Mouse (Mus musculus): Measurements from ENCODE around the gene Olfr284.
A peak's percentile ranks its signal among the peaks of the same experiment; 100 is the strongest.

The Olfr284 gene

DNA sequence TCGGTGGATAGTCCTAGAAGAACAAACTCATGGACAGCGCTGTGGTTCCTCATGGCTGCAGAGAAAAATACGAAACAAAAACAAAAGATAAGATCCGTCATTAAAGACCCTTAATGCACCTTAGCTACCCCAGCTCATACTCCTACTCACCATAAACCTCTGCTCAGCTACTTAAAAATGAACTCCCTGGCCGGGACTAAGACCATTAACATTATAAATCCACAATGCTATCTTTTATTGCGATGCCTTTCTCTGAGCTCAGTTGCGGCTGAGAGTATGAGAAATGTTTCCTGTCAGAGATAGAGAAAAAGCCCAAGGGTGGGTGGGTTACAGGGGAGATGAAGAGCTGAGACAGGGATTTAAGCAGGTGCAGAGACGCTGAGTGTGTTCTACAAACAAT is at the start of gene Olfr284:
Gene Olfr284 (minus strand): TSS at position 101 of the 400 bp plus-strand sequence.
- DNase-seq (ENCODE audit: low read depth, low spot score), result no peak

GRCm38 (mm10) chr15:98389796-98390195 is 49.0 kb upstream of the Olfr284 start:
- peak; percentile 76 for DNase-seq (ENCODE audit: low read depth, low spot score)

GRCm38 (mm10) chr15:98387621-98388020 is 46.8 kb upstream of the Olfr284 start:
- peak; percentile 90 for DNase-seq (ENCODE audit: low read depth, low spot score)

DNA sequence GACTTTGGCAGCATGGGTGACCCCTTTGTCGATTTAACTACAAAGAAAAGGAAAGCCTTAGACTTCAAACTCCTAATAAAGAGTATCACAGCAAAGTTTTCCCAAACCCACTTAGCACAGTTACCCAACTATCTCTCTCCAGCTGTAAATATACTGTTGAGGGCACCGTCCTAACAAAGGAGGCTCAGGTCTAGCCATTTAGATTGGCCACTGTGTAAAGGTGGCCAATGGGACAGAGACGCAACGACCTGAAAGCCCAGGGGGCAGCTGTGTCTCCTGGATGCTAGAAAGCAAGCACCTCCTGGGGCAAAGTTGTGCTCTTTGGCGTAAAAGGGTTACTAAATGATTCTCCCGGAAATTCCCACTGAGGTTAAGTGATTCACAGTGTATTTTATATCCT is 40.1 kb upstream of the Olfr284 start, which contains the start of gene Olfr283:
Gene Olfr283 (minus strand): TSS at position 101 of the 400 bp plus-strand sequence.
- DNase-seq (ENCODE audit: low read depth, low spot score), result no peak

GRCm38 (mm10) chr15:98378209-98378608 is 37.4 kb upstream of the Olfr284 start:
- DNase-seq (ENCODE audit: low read depth, low spot score), result peak; percentile 13

DNA sequence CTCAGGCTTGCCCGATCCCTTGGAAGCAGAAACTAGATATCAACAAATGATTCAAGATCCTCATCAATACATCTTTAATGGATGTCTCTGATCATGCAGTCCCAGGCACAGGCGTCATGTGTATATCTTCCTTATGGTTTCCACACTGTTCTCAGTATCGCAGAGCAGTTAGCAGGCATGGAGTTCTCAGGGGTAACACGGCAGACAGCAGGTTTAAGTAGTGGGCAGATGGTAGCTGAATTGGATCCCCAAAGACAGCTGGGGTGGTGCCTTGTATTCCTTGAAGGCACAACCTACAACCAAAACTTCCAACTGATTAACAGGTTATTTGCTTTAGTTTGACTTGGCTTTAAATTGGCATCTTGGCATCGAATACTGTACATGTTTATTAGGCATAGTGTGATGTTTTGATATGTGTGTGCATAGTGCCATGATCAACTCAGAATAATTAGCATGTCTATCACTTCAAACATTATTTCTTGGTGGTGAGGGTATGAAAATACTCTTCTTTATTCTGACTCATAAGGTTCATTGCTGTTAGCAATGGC is 23.5 kb downstream of the Olfr284 start, which contains the start of gene Olfr285:
Gene Olfr285 (minus strand): TSS at position 177 of the 548 bp plus-strand sequence.
- no peak for DNase-seq (ENCODE audit: low read depth, low spot score)

- peak; percentile 43 for DNase-seq (ENCODE audit: low read depth, low spot score)
Observed at GRCm38 (mm10) chr15:98315703-98316102, 25.1 kb downstream of the Olfr284 start.

GRCm38 (mm10) chr15:98295628-98296551 is 44.9 kb downstream of the Olfr284 start, which contains the start of gene Zfp641:
TSS of gene Zfp641 (minus strand) at chr15:98296161.
- DNase-seq (ENCODE audit: low read depth, low spot score), result no peak

GRCm38 (mm10) chr15:98293651-98294050 is 47.1 kb downstream of the Olfr284 start:
- DNase-seq (ENCODE audit: low read depth, low spot score), result no peak
